Mouse (Mus musculus): ENCODE data around the gene Lypd6. TPM values are rescaled to one million over a fixed set of nuclear protein-coding genes. Genes with fewer than 3 reads are reported as not detected.

The Lypd6 gene
- total RNA-seq (2014; fragmentation: Nextera tagmentation) (not detected in 2 replicates), total RNA-seq (2017) (2.3 TPM in 1 of 2 replicates, not detected in the other)

GRCm38 (mm10) chr2:50066246-50066967 lies at the start of gene Lypd6:
Gene Lypd6, plus strand, starts transcription at chr2:50066429.
- peak; percentile 91 for ATAC-seq (replicated peaks; ENCODE audit: poor library complexity, severe bottlenecking)

DNA sequence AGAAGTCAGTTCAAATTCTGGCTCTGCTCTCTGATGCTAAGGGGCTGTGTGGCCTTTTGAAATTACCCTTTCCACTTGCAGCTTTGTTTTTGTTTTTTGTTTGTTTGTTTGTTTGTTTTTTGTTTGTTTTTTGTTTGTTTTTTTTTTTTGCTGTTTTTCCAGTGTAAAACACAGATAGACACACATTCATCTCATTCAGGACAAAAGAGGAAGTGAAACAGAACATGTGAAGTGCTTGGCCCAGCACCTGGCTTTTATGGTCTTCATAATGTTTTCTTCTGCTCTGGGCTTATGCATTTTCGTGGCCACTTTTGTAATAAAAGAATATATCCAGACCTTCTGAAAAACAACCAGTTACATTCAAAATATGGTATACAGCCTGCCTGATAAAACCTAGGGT lies 46.8 kb upstream of the Lypd6 start:
- peak; percentile 48; the same call in 1 of the 2 replicates for ATAC-seq (replicated peaks; ENCODE audit: poor library complexity, severe bottlenecking)

GRCm38 (mm10) chr2:50025549-50025948 lies 40.7 kb upstream of the Lypd6 start:
- ATAC-seq (replicated peaks; ENCODE audit: poor library complexity, severe bottlenecking) = no peak

GRCm38 (mm10) chr2:50028930-50029329 lies 37.3 kb upstream of the Lypd6 start:
- ATAC-seq (replicated peaks; ENCODE audit: poor library complexity, severe bottlenecking) = peak; percentile 98

- no peak for ATAC-seq (replicated peaks; ENCODE audit: poor library complexity, severe bottlenecking)
Measured at GRCm38 (mm10) chr2:50044170-50044870, 21.9 kb upstream of the Lypd6 start.

DNA sequence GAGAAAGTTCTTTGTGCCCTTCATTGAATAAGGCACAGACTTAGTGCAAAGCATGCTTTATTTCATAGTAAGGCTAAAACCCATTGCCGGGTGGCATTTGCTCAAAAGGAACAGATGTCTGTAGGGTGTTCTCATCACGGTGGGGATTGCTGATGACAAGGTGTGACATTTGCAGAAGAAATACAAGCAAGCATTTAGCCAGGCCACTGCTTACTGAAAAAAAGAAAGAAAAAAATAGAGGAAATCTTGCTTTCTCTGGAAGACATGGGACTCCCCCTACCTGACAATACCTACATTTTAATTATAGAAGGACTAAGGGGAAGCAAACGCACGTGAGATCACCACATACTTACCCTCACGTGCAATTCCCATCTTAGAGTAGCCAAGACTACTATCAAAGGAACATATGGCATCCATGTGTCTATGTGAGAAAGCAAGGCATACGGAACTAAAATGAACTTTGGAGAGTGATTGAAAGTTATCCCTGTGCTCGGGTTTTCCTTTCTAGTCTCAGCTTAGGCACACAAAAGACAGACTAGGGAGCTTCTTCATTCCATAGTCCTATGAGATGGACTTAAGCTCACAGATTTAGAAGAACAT lies 21.3 kb upstream of the Lypd6 start:
- ATAC-seq (replicated peaks; ENCODE audit: poor library complexity, severe bottlenecking) = no peak

DNA sequence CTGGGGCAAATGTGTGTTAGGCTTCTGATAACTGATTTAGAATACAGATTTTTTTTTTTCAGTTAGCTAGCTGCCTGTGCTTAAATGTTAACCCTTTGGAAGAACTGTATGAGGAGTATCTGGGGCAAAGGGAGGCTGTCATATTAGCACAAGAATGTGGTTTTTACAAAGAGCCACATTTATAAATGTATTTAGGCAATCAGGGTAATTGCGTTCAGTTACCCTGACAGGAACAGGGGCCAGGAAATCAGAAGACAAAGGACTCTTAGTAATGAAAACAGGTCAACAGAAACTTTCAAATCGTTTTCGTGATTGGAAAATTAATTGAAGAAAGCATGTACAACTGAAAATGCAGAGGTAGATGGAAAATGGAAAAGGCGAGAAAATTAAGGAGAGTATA lies 20.4 kb upstream of the Lypd6 start:
- no peak for ATAC-seq (replicated peaks; ENCODE audit: poor library complexity, severe bottlenecking)

GRCm38 (mm10) chr2:50048442-50048841 lies 17.8 kb upstream of the Lypd6 start:
- no peak for ATAC-seq (replicated peaks; ENCODE audit: poor library complexity, severe bottlenecking)

GRCm38 (mm10) chr2:50053893-50054292 lies 12.3 kb upstream of the Lypd6 start:
- ATAC-seq (replicated peaks; ENCODE audit: poor library complexity, severe bottlenecking) = peak; percentile 91

GRCm38 (mm10) chr2:50065902-50066245 lies 355 bp upstream of the Lypd6 start:
- peak; percentile 14; the same call in 1 of the 2 replicates for ATAC-seq (replicated peaks; ENCODE audit: poor library complexity, severe bottlenecking)

DNA sequence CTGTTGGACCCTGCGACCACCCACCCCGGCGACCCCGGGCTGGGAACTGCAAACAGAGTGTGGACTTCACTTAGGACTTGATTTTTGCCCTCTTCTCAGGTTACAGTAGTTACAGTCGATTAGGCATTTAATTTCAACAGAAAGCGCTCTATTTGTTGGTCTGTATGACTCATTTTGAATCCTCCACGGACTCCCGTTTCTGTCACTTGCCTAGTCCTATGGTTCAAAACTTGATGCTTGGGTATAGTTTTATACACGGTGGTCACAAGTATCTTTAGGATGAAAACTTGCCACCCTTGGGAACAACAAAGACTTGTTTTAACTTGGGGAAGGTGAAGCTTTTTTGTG lies 713 bp downstream of the Lypd6 start:
- ATAC-seq (replicated peaks; ENCODE audit: poor library complexity, severe bottlenecking) = peak; percentile 2; the same call in 1 of the 2 replicates

DNA sequence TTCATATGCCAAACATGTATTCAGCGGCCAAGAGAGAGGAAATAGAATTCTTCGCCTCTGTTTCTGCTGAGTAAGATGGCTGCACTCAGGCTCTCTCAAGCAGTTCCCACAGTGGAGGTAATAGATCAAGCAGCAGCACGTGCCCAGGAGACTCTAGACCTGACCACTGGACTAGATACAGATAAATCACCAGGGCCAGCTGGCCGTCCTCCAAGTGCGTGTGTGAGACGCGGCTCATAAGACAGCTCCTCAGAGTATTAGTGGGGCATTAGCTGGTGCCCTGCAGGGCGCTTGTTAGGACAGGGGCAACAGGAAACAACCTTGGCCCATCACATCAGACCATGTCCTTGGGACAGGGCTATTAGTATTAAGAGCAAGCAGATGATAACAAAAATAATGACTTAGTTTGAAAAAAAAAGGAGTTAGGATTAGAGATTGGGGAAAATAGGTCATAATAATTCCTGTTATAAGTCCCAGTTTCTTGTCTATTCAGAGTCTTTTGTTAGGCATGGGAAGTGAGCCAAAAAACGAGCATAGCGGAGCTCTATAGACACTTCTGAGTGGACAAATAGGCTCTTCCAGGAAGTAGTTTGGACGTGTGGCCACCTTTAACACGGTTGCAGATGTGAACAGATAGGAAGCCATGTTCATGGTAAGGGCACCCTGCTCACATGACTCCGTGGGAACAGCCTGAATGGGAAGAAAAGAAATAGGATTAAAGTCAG lies 3.5 kb downstream of the Lypd6 start:
- ATAC-seq (replicated peaks; ENCODE audit: poor library complexity, severe bottlenecking) = no peak

DNA sequence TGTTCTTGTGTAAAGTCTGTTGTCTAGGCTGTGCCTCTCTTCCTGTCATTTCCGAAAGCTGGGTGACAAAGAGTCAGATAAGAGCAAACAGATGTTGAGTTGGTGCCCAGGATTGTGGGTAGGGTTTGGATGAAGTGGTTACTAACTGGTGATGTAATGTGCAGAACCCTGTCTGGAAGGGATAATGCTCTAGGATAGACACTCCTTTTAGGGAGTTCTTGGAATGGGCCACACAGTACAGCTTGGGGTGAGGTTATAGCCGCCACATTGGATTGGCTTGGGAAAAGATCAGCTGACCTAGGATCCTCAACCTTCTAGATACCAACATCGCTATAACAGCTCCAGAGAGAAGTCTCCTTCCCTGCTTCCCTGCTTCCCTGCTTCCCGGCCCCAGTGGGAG lies 5.9 kb downstream of the Lypd6 start:
- ATAC-seq (replicated peaks; ENCODE audit: poor library complexity, severe bottlenecking) = no peak

- ATAC-seq (replicated peaks; ENCODE audit: poor library complexity, severe bottlenecking) = no peak
Measured at GRCm38 (mm10) chr2:50084746-50085145, 18.5 kb downstream of the Lypd6 start.

- no peak for ATAC-seq (replicated peaks; ENCODE audit: poor library complexity, severe bottlenecking)
Measured at GRCm38 (mm10) chr2:50087761-50088160, 21.5 kb downstream of the Lypd6 start.

GRCm38 (mm10) chr2:50096336-50096735 lies 30.1 kb downstream of the Lypd6 start:
- ATAC-seq (replicated peaks; ENCODE audit: poor library complexity, severe bottlenecking) = no peak

DNA sequence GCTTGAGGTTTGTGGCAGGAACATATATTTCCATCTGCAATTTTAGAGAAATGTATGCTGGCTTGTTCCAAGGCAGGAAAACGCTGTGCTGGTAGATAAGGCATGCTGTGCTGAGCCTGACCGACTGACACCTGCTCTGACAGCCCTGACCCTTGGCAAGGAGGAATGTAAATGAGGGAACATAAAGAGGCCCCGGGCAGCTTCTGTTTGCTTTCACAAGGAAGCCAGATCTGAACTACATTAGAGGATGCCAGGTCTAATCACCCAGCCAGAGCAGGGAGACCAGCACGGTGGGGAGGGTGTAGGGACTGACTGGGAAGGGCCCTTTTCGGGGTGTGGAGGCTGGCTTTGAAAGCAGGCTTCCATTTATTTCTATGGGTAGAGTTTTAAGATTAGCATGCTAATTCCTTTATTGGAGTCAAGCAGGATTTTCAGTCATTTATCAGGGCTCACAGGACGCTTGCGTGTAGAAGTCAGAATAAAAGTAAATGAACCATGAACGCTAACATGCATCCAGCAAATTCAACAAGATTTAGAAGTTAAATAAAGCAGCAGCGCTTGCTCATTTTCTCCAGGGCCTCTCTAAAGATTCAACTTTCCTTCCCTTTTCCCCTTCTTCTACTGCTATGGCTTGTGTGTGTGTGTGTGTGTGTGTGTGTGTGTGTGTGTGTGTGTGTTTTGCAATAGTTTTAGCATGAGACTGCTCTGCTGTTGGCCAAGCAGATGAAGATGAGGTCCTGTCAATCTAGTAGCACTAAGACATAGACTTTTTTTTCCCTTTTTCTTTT lies 34.3 kb downstream of the Lypd6 start:
- peak; percentile 61 for ATAC-seq (replicated peaks; ENCODE audit: poor library complexity, severe bottlenecking)

- ATAC-seq (replicated peaks; ENCODE audit: poor library complexity, severe bottlenecking) = no peak
Measured at GRCm38 (mm10) chr2:50101152-50101450, 34.9 kb downstream of the Lypd6 start.

GRCm38 (mm10) chr2:50103850-50104503 lies 37.7 kb downstream of the Lypd6 start:
- no peak for ATAC-seq (replicated peaks; ENCODE audit: poor library complexity, severe bottlenecking)

DNA sequence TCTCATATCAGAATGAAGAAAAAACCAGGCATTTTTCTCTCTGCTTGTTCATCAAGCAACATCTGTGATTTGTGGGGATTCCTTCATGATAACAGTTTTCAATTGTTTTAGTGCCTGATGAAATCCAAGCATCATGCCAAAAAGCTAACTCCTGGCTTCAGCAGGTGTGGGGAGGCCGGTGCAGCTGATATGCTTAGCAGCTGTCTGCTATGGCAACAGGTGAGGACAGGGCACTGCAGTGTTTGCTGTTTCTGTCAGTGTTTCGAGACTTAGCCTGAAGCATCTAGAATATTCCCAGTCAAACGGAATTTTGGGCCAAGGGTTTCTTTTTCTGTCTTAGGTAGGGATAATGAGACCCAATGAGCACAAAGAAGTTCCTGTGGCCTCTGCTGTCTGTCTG lies 39.4 kb downstream of the Lypd6 start:
- ATAC-seq (replicated peaks; ENCODE audit: poor library complexity, severe bottlenecking) = no peak
